Mouse (Mus musculus): ENCODE data around the gene Ganc. TPM values are rescaled to one million over a fixed set of nuclear protein-coding genes. Genes with fewer than 3 reads are reported as not detected.

Gene Ganc
- polyA plus RNA-seq, 1 experiment from 2014 or later: 8.8 TPM

DNA sequence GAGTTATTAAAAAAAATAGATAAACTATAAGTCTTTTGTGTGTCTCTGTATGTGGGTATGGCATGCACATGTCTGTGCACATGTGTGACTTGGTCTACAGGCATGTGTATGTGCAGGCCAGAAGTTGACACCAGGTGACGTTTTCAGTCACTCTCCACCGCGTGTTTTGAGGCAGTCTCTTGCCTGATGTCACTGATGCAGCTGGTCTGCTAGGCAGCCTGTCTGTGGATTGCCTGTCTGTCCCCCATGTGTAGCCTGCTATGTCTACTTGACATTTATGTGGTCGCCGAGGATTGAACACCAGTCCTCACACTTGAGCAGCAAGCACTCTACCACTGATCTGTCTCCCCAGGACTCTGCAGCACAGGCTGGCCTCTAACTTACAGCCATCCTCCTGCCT, 20.7 kb downstream of the Ganc start:
- H3K4me1 ChIP-seq (ENCODE audit: control insufficient read depth, insufficient read depth, low read length): no peaks in the 10 kb centered on the region
- no peaks in the 10 kb centered on the region for H3K27me3 ChIP-seq (replicated peaks; ENCODE audit: control insufficient read depth, insufficient read depth, low read length)
- H3K4me2 ChIP-seq (ENCODE audit: low read depth, low read length): no peak overlapping the region
- no peaks in the 10 kb centered on the region for H3K36me3 ChIP-seq (ENCODE audit: control insufficient read depth, insufficient read depth, low read length)
- no peak overlapping the region for H3K27ac ChIP-seq (ENCODE audit: low read length)
- H3K9ac ChIP-seq (ENCODE audit: low read depth, low read length): no peak overlapping the region
- 85% methylated on average over 5 of the region's 5 CpGs for WGBS
- no peaks in the 10 kb centered on the region for H3K9me3 ChIP-seq (ENCODE audit: control insufficient read depth, low read length)
- no peak for ATAC-seq
- no peak overlapping the region for H3K4me3 ChIP-seq (ENCODE audit: low read length)

GRCm38 (mm10) chr2:120444486-120444885, 40.8 kb downstream of the Ganc start:
- 91% methylated on average over 1 of the region's 1 CpGs for WGBS
- Histone ChIP-seq H3K9me3 (ENCODE audit: control insufficient read depth, low read length) (no peaks in the 10 kb centered on the region), H3K27me3 (replicated peaks; ENCODE audit: control insufficient read depth, insufficient read depth, low read length) (no peaks in the 10 kb centered on the region), H3K9ac (ENCODE audit: low read depth, low read length) (no peak overlapping the region), H3K4me3 (ENCODE audit: low read length) (no peak overlapping the region), H3K27ac (ENCODE audit: low read length) (no peak overlapping the region), H3K36me3 (ENCODE audit: control insufficient read depth, insufficient read depth, low read length) (no peaks in the 10 kb centered on the region), H3K4me1 (ENCODE audit: control insufficient read depth, insufficient read depth, low read length) (no peaks in the 10 kb centered on the region), H3K4me2 (ENCODE audit: low read depth, low read length) (no peak overlapping the region)
- no peak for ATAC-seq

GRCm38 (mm10) chr2:120446373-120446772, 42.7 kb downstream of the Ganc start:
- H3K9ac ChIP-seq (ENCODE audit: low read depth, low read length): no peak overlapping the region
- no peak overlapping the region for H3K27ac ChIP-seq (ENCODE audit: low read length)
- WGBS: 80% methylated on average over 10 of the region's 10 CpGs
- no peaks in the 10 kb centered on the region for H3K9me3 ChIP-seq (ENCODE audit: control insufficient read depth, low read length)
- no peaks in the 10 kb centered on the region for H3K36me3 ChIP-seq (ENCODE audit: control insufficient read depth, insufficient read depth, low read length)
- 0 out of 2 replicates have a peak, but pooled peaks have one; percentile 23 for ATAC-seq
- no peaks in the 10 kb centered on the region for H3K4me1 ChIP-seq (ENCODE audit: control insufficient read depth, insufficient read depth, low read length)
- no peaks in the 10 kb centered on the region for H3K27me3 ChIP-seq (replicated peaks; ENCODE audit: control insufficient read depth, insufficient read depth, low read length)
- no peak overlapping the region for H3K4me3 ChIP-seq (ENCODE audit: low read length)
- H3K4me2 ChIP-seq (ENCODE audit: low read depth, low read length): no peak overlapping the region

- H3K4me3 ChIP-seq (ENCODE audit: low read length): no peak overlapping the region
- 100% methylated on average over 1 of the region's 1 CpGs for WGBS
- H3K9me3 ChIP-seq (ENCODE audit: control insufficient read depth, low read length): no peaks in the 10 kb centered on the region
- no peaks in the 10 kb centered on the region for H3K27me3 ChIP-seq (replicated peaks; ENCODE audit: control insufficient read depth, insufficient read depth, low read length)
- H3K36me3 ChIP-seq (ENCODE audit: control insufficient read depth, insufficient read depth, low read length): no peaks in the 10 kb centered on the region
- no peak for ATAC-seq
- H3K4me1 ChIP-seq (ENCODE audit: control insufficient read depth, insufficient read depth, low read length): no peaks in the 10 kb centered on the region
- no peak overlapping the region for H3K4me2 ChIP-seq (ENCODE audit: low read depth, low read length)
- H3K9ac ChIP-seq (ENCODE audit: low read depth, low read length): no peak overlapping the region
- no peak overlapping the region for H3K27ac ChIP-seq (ENCODE audit: low read length)
Measured at GRCm38 (mm10) chr2:120447306-120447705, 43.6 kb downstream of the Ganc start.

GRCm38 (mm10) chr2:120450724-120451123, 47.0 kb downstream of the Ganc start:
- no peaks in the 10 kb centered on the region for H3K36me3 ChIP-seq (ENCODE audit: control insufficient read depth, insufficient read depth, low read length)
- no peak overlapping the region for H3K4me2 ChIP-seq (ENCODE audit: low read depth, low read length)
- no peak overlapping the region for H3K27ac ChIP-seq (ENCODE audit: low read length)
- H3K4me1 ChIP-seq (ENCODE audit: control insufficient read depth, insufficient read depth, low read length): no peaks in the 10 kb centered on the region
- ATAC-seq: no peak
- H3K27me3 ChIP-seq (replicated peaks; ENCODE audit: control insufficient read depth, insufficient read depth, low read length): no peaks in the 10 kb centered on the region
- WGBS: 68% methylated on average over 6 of the region's 6 CpGs
- H3K9me3 ChIP-seq (ENCODE audit: control insufficient read depth, low read length): no peaks in the 10 kb centered on the region
- no peak overlapping the region for H3K4me3 ChIP-seq (ENCODE audit: low read length)
- no peak overlapping the region for H3K9ac ChIP-seq (ENCODE audit: low read depth, low read length)

DNA sequence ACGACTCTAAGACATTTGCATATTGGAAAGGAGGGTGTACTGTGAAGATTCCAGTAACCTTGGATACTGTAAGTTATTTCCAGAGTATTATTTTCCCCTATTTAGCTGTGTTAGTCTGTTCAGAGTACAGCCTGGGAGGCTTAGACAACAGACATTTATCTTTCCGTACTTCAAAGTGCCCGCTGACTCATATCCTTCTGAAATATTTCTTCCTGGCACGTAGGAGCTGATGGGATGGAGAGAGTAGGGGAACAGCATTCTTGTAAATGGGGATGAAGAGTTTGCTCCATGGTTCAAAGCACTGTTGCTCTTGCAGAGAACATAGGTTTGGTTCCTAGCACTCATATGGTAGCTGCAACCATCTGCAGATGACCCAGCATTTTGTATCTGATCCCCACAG, 48.9 kb downstream of the Ganc start:
- no peak for ATAC-seq
- Histone ChIP-seq H3K27ac (ENCODE audit: low read length) (no peak overlapping the region), H3K4me3 (ENCODE audit: low read length) (no peak overlapping the region), H3K4me1 (ENCODE audit: control insufficient read depth, insufficient read depth, low read length) (no peaks in the 10 kb centered on the region), H3K9ac (ENCODE audit: low read depth, low read length) (no peak overlapping the region), H3K9me3 (ENCODE audit: control insufficient read depth, low read length) (no peaks in the 10 kb centered on the region), H3K36me3 (ENCODE audit: control insufficient read depth, insufficient read depth, low read length) (no peaks in the 10 kb centered on the region), H3K27me3 (replicated peaks; ENCODE audit: control insufficient read depth, insufficient read depth, low read length) (no peaks in the 10 kb centered on the region), H3K4me2 (ENCODE audit: low read depth, low read length) (no peak overlapping the region)
- WGBS: 67% methylated on average over 4 of the region's 4 CpGs

DNA sequence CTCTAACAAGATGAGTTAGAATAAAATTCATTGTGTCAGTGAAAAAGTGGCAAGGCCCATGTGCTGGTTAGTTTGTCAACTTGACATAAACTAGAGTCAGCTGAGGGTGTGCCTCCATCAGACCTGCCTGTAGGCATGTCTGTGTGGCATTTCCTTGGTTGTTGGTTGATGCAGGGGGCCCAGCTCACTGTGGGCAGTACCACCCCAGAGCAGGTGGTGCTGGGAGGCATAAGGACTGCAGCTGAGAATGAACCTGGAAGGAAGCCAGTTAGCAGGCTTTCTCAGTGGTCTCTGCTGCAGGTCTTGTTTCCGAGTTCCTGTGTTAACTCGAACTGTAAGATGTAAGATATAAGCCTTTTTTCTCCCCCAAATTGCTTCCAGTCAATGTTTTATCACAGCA, 51.3 kb downstream of the Ganc start:
- H3K9ac ChIP-seq (ENCODE audit: low read depth, low read length): no peak overlapping the region
- ATAC-seq: no peak
- no peak overlapping the region for H3K4me3 ChIP-seq (ENCODE audit: low read length)
- no peaks in the 10 kb centered on the region for H3K27me3 ChIP-seq (replicated peaks; ENCODE audit: control insufficient read depth, insufficient read depth, low read length)
- H3K4me2 ChIP-seq (ENCODE audit: low read depth, low read length): no peak overlapping the region
- H3K4me1 ChIP-seq (ENCODE audit: control insufficient read depth, insufficient read depth, low read length): no peaks in the 10 kb centered on the region
- H3K36me3 ChIP-seq (ENCODE audit: control insufficient read depth, insufficient read depth, low read length): no peaks in the 10 kb centered on the region
- 80% methylated on average over 2 of the region's 2 CpGs for WGBS
- H3K9me3 ChIP-seq (ENCODE audit: control insufficient read depth, low read length): no peaks in the 10 kb centered on the region
- H3K27ac ChIP-seq (ENCODE audit: low read length): no peak overlapping the region

GRCm38 (mm10) chr2:120455719-120456118, 52.0 kb downstream of the Ganc start, which contains the start of gene Capn3:
TSS of gene Capn3 (plus strand) at chr2:120456019.
- Histone ChIP-seq H3K9ac (ENCODE audit: low read depth, low read length) (no peak within 1 kb of the TSS), H3K4me3 (ENCODE audit: low read length) (no peak within 1 kb of the TSS), H3K4me1 (ENCODE audit: control insufficient read depth, insufficient read depth, low read length) (no peaks in the 10 kb centered on the region), H3K27ac (ENCODE audit: low read length) (no peak within 1 kb of the TSS), H3K9me3 (ENCODE audit: control insufficient read depth, low read length) (no peaks in the 10 kb centered on the region), H3K36me3 (ENCODE audit: control insufficient read depth, insufficient read depth, low read length) (no peaks in the 10 kb centered on the region), H3K27me3 (replicated peaks; ENCODE audit: control insufficient read depth, insufficient read depth, low read length) (no peaks in the 10 kb centered on the region), H3K4me2 (ENCODE audit: low read depth, low read length) (no peak within 1 kb of the TSS)
- ATAC-seq: no peak
- WGBS: 74% methylated on average over 4 of the region's 4 CpGs

- ATAC-seq: no peak
- no peak overlapping the region for H3K4me2 ChIP-seq (ENCODE audit: low read depth, low read length)
- H3K4me1 ChIP-seq (ENCODE audit: control insufficient read depth, insufficient read depth, low read length): no peaks in the 10 kb centered on the region
- no peak overlapping the region for H3K27ac ChIP-seq (ENCODE audit: low read length)
- H3K9me3 ChIP-seq (ENCODE audit: control insufficient read depth, low read length): no peaks in the 10 kb centered on the region
- H3K4me3 ChIP-seq (ENCODE audit: low read length): no peak overlapping the region
- 86% methylated on average over 4 of the region's 4 CpGs for WGBS
- H3K9ac ChIP-seq (ENCODE audit: low read depth, low read length): no peak overlapping the region
- H3K27me3 ChIP-seq (replicated peaks; ENCODE audit: control insufficient read depth, insufficient read depth, low read length): no peaks in the 10 kb centered on the region
- H3K36me3 ChIP-seq (ENCODE audit: control insufficient read depth, insufficient read depth, low read length): no peaks in the 10 kb centered on the region
Measured at GRCm38 (mm10) chr2:120460216-120460615, 56.5 kb downstream of the Ganc start.

- WGBS: 74% methylated on average over 7 of the region's 7 CpGs
- Histone ChIP-seq H3K9me3 (ENCODE audit: control insufficient read depth, low read length) (no peaks in the 10 kb centered on the region), H3K4me1 (ENCODE audit: control insufficient read depth, insufficient read depth, low read length) (no peaks in the 10 kb centered on the region), H3K36me3 (ENCODE audit: control insufficient read depth, insufficient read depth, low read length) (no peaks in the 10 kb centered on the region), H3K9ac (ENCODE audit: low read depth, low read length) (no peak overlapping the region), H3K27ac (ENCODE audit: low read length) (no peak overlapping the region), H3K4me3 (ENCODE audit: low read length) (no peak overlapping the region), H3K27me3 (replicated peaks; ENCODE audit: control insufficient read depth, insufficient read depth, low read length) (no peaks in the 10 kb centered on the region), H3K4me2 (ENCODE audit: low read depth, low read length) (no peak overlapping the region)
- no peak for ATAC-seq
Measured at GRCm38 (mm10) chr2:120463328-120463727, 59.6 kb downstream of the Ganc start.
